Mouse (Mus musculus) embryo, embryonic 11.5 days (tissue): ENCODE results near the gene Nmd3.

Source experiments
- DNase-seq: peaks from one replicate; pipeline ENCODE4 v3.0.0-alpha.2; 2012; ENCODE audit warnings: low read depth, low spot score

Gene Nmd3

GRCm38 (mm10) chr3:69763630-69764565 is 42.1 kb downstream of the Nmd3 start:
- DNase-seq, result no peak

- DNase-seq, result no peak
Observed at GRCm38 (mm10) chr3:69765206-69765605, 43.4 kb downstream of the Nmd3 start.

- no peak for DNase-seq
Observed at GRCm38 (mm10) chr3:69769150-69769549, 47.4 kb downstream of the Nmd3 start.

GRCm38 (mm10) chr3:69773356-69773755 is 51.6 kb downstream of the Nmd3 start:
- DNase-seq, result no peak

GRCm38 (mm10) chr3:69779246-69779796 is 57.5 kb downstream of the Nmd3 start:
- no peak for DNase-seq

GRCm38 (mm10) chr3:69792823-69793417 is 71.1 kb downstream of the Nmd3 start:
- no peak for DNase-seq

GRCm38 (mm10) chr3:69797533-69797932 is 75.7 kb downstream of the Nmd3 start:
- DNase-seq, result no peak

- DNase-seq, result no peak
Observed at GRCm38 (mm10) chr3:69797969-69798368, 76.2 kb downstream of the Nmd3 start.

- no peak for DNase-seq
Observed at GRCm38 (mm10) chr3:69799096-69799495, 77.3 kb downstream of the Nmd3 start.

GRCm38 (mm10) chr3:69800829-69801384 is 79.1 kb downstream of the Nmd3 start:
- peak; percentile 3 for DNase-seq

- DNase-seq, result no peak
Observed at GRCm38 (mm10) chr3:69803137-69803536, 81.4 kb downstream of the Nmd3 start.
